Mouse (Mus musculus) embryonic facial prominence, embryonic 12.5 days (tissue): ENCODE results near the gene Grk6. TPM values are rescaled to one million over a fixed set of nuclear protein-coding genes. Genes with fewer than 3 reads are reported as not detected.
"Not testable (repeated sequence)": the region's sequence is repeated elsewhere in the genome, so short reads cannot be mapped to it uniquely, and the experiment has no call there.

ENCODE experiments used
- ATAC-seq: fragments of 200-750 bp; cut with Nextera tagmentation; 2 replicates; pipeline ENCODE4 v1.8.0; 2017; ENCODE audit not compliant: insufficient number of reproducible peaks, insufficient read depth, low FRiP score, low TSS enrichment
- H3K27ac ChIP-seq: fragments of 300-500 bp; sonication (generic); 2 replicates; pipeline ENCODE4 v1.5.1; 2016; ENCODE audit warnings: mild to moderate bottlenecking
- H3K27me3 ChIP-seq: fragments of 300-500 bp; sonication (generic); 2 replicates; pipeline ENCODE4 v1.6.1; 2016; ENCODE audit warnings: mild to moderate bottlenecking, moderate library complexity
- H3K36me3 ChIP-seq: fragments of 300-500 bp; sonication (generic); 2 replicates; pipeline ENCODE4 v1.6.1; 2016; ENCODE audit warnings: mild to moderate bottlenecking
- H3K4me1 ChIP-seq: fragments of 300-500 bp; sonication (generic); 2 replicates; pipeline ENCODE4 v1.6.1; 2016
- H3K4me2 ChIP-seq: fragments of 300-500 bp; sonication (generic); replicated peaks from 2 replicates; pipeline ENCODE4 v1.6.1; 2016; ENCODE audit warnings: mild to moderate bottlenecking, moderate library complexity
- H3K4me3 ChIP-seq: fragments of 300-500 bp; sonication (generic); 2 replicates; pipeline ENCODE4 v1.5.1; 2016; ENCODE audit warnings: mild to moderate bottlenecking
- H3K9ac ChIP-seq: fragments of 300-500 bp; sonication (generic); 2 replicates; pipeline ENCODE4 v1.6.1; 2016; ENCODE audit warnings: mild to moderate bottlenecking, moderate library complexity
- H3K9me3 ChIP-seq: fragments of 300-500 bp; sonication (generic); 2 replicates; pipeline ENCODE4 v1.6.1; 2016; ENCODE audit warnings: mild to moderate bottlenecking, moderate library complexity
- WGBS: fragments of 180-500 bp; shearing (Covaris S2); methylation state at CpG from one replicate; pipeline ENCODE4 v1.1.7; 2016; 5-methylcytosine and 5-hydroxymethylcytosine counted together
- polyA plus RNA-seq: library from polyadenylated mRNA; unstranded; fragments of >200 nt; fragmentation: Nextera tagmentation; extraction: Ambion mirVana; gene quantifications from 2 replicates; pipeline ENCODE4 v1.2.1, GENCODE M21; 2016

Grk6 gene
- polyA plus RNA-seq, 1 experiment from 2014 or later: 68.3 TPM

DNA sequence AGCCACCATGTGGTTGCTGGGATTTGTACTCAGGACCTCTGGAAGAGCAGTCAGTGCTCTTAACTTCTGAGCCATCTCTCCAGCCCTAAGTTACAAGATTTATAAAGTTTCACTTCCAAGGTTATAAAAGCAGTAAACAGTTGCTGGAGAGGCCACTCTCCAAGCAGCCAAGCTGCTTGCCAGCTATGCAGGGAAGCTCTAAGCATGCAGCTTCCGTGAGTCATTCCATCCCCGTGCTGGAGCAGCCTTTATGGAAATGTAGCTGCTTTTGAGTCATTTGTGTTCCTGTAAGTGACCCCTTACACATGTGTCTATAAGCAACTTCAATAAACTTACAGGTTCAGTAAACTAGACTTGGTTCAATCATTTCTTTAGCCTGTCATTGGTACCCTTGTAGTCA, 14.3 kb upstream of the Grk6 start:
- WGBS: 85% methylated on average over 2 of the region's 2 CpGs
- Histone ChIP-seq H3K27me3 (0 out of 2 replicates have a peak, but pooled peaks cover 3% of the 10 kb centered on the region), H3K4me2 (no peak overlapping the region)

DNA sequence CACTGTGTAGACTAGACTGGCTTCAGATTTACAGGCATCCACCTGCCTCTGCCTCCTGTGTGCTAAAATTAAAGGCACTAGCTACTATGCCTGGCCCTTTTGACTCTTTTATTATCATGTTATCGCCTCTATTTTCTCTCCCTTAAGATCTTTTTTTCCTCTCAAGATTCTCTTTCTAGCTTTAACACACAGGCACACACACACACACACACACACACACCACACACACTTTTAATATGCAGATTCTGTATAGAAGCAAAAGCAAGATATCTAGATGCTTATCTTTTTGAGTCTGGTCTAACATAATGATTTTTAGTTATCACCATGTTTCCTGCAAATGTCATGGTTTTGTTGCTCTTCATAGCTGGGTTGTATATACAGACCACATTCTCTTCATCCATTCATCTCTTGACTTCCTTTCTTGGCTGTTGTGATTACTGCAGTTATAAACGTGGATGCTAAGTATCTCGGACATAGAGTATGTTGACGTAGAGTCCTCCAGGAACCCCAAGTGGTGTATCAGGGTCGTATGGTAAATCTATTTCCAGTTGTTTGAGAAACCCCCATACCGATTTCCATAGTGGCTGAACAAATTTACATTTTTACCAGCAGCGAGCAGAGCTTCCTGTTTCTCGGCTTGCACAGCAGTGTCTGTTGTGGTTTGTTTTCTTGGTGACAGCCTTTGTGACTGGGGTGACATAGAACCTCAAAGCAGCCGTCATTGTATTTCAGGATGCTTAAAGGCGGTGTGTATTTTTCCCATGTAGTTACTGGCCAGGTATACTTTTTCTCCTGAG, 12.8 kb upstream of the Grk6 start:
- H3K4me3 ChIP-seq: no peak overlapping the region
- no peak overlapping the region for H3K4me2 ChIP-seq
- no peaks in the 10 kb centered on the region for H3K9me3 ChIP-seq
- no peak for ATAC-seq
- 76% methylated on average over 10 of the region's 10 CpGs for WGBS
- no peaks in the 10 kb centered on the region for H3K36me3 ChIP-seq
- no peaks in the 10 kb centered on the region for H3K27me3 ChIP-seq
- no peak overlapping the region for H3K27ac ChIP-seq
- H3K4me1 ChIP-seq: no peaks in the 10 kb centered on the region
- H3K9ac ChIP-seq: no peak overlapping the region

More for the DNA sequence above, 14.3 kb upstream of the Grk6 start:
- Histone ChIP-seq H3K27ac (no peak overlapping the region), H3K9ac (no peak overlapping the region), H3K4me3 (no peak overlapping the region), H3K36me3 (no peaks in the 10 kb centered on the region), H3K4me1 (no peaks in the 10 kb centered on the region), H3K9me3 (no peaks in the 10 kb centered on the region)
- no peak for ATAC-seq

DNA sequence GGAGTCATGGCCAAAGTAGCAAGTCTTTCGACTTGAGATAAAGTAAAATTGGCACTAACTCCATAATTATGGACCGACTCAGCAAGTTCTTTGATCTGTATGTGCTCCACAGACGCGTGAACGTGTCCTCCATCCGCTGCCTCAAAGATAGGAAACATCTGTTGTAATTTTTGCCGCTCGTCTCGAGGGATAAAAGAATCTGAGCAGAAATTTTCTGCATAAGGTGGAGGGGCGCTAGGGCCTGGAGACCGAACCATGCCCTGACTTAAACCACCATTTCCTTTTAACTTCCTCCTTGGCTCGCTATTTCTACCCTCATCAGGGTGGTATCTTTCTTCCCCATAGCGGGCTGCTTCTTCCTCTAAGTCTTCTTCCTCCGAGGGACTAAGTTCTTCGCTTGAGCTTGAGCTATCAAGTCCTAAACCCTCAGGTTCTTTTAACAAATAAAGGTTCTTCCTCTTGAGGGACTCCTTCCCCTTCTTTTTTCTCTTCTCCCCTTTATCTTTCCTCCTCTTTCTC, 7.7 kb upstream of the Grk6 start:
- 62% methylated on average over 15 of the region's 15 CpGs for WGBS
- H3K27me3 ChIP-seq, H3K9me3 ChIP-seq, ATAC-seq, H3K4me3 ChIP-seq, H3K4me2 ChIP-seq, H3K36me3 ChIP-seq, H3K9ac ChIP-seq, H3K27ac ChIP-seq, H3K4me1 ChIP-seq: not testable (repeated sequence)

DNA sequence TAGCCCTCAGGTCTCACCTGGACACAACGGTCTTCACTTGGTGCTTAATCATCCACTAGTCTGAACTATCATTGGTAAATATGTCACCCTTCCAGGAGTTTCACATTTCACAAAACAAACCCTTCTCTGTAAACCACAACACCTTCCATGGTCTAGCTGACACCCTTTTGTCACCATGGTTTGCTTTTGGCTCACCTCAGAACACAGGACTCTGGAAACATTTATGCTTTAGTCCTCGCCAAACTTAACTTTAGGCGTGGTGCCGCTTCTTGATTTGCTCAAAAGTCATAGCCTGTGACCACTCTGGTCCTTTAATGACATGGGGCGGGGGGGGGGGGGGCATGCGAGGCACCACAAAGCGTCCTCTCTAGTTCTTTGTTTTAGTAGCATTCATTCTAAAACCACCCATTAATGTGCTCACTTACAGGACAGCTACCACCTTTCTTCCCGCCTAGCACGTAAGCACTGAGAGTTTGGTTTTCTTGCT, 1.0 kb upstream of the Grk6 start:
- Histone ChIP-seq H3K27me3 (no peaks in the 10 kb centered on the region), H3K4me1 (peaks cover 22% of the 10 kb centered on the region), H3K4me2 (peak overlapping the region; percentile 79), H3K36me3 (no peaks in the 10 kb centered on the region), H3K27ac (peak overlapping the region; percentile 96), H3K4me3 (peak overlapping the region; percentile 72), H3K9ac (peak overlapping the region; percentile 60), H3K9me3 (no peaks in the 10 kb centered on the region)
- ATAC-seq: no peak
- WGBS: 45% methylated on average over 9 of the region's 9 CpGs

DNA sequence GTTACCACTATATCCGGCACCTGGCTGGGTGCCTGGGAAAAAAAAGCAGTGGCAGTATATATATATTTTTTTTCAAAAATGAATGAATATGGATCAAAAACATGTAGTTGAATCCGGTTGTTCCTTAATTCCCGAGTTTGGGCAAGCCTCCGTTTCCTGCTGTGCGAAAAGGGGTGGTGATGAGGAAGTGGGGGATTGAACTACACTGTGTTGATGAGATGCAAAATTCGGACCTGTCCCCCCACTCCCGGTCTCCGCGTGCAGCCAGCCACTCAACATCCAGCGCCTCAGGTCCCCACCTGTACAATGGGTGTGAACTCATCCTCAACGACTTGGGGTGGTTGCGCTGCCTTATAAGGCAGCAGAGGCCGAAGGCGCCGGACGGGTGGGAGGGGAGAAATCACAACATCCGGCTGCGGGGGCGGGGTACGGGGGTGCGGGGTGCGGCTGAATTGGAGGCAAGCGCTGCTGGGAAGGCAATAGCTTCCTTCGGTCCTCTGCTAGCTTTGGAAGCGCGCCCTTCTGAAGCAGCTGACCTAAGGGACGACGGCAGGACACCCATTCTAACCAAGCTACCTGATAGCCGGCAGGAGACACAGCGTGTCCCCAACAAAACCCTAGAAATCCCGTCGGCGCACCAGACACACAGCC, 461 bp upstream of the Grk6 start:
- 2% methylated on average over 33 of the region's 33 CpGs for WGBS

DNA sequence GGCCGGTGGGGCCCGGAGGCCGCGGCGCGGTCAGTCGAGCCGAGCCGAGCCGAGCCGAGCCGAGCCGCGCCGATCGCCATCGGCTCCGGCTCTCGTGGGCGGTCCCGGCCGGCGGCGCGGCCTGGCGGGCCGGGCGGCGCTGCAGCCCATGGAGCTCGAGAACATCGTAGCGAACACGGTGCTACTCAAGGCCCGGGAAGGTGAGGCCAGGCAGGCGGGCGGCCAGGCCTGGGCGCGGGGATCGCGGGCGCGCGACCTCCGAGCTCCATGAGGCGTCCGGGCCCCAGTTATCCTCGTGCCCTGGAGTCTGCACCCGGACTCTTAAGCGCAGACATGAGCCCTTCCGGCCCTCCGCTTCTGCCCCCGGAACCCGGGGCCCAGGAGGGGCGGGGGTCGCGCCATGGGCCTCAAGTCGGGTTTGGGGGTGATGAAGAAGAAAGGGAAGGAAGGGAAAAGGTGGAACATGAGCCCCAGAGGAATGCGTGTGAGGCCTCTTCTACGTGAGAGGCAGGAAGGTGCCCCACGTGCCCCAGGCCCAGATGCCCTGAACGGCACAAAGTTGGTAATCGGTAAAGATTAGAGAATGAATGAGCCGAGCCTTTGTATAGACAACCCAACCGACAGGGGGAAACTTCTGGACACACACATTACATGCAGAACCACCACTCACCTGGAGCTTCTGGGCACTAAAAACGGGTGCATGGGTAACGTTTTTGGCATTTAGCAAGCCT, 654 bp downstream of the Grk6 start:
- Histone ChIP-seq H3K36me3 (peaks cover 15% of the 10 kb centered on the region), H3K27ac (peak overlapping the region; percentile 96), H3K9me3 (no peaks in the 10 kb centered on the region), H3K4me2 (peak overlapping the region; percentile 79), H3K4me1 (peaks cover 22% of the 10 kb centered on the region), H3K4me3 (peak overlapping the region; percentile 72), H3K9ac (peak overlapping the region; percentile 95), H3K27me3 (no peaks in the 10 kb centered on the region)
- under 1% methylated on average over 58 of the region's 66 CpGs for WGBS
- ATAC-seq: no peak; the same call in 1 of the 2 replicates

More for the DNA sequence above, 461 bp upstream of the Grk6 start:
- Histone ChIP-seq H3K4me1 (peaks cover 22% of the 10 kb centered on the region), H3K36me3 (peaks cover 4% of the 10 kb centered on the region), H3K27ac (peak overlapping the region; percentile 96), H3K9ac (peak overlapping the region; percentile 60), H3K27me3 (no peaks in the 10 kb centered on the region), H3K4me3 (peak overlapping the region; percentile 72), H3K9me3 (no peaks in the 10 kb centered on the region), H3K4me2 (peak overlapping the region; percentile 79)
- ATAC-seq: peak; percentile 65

DNA sequence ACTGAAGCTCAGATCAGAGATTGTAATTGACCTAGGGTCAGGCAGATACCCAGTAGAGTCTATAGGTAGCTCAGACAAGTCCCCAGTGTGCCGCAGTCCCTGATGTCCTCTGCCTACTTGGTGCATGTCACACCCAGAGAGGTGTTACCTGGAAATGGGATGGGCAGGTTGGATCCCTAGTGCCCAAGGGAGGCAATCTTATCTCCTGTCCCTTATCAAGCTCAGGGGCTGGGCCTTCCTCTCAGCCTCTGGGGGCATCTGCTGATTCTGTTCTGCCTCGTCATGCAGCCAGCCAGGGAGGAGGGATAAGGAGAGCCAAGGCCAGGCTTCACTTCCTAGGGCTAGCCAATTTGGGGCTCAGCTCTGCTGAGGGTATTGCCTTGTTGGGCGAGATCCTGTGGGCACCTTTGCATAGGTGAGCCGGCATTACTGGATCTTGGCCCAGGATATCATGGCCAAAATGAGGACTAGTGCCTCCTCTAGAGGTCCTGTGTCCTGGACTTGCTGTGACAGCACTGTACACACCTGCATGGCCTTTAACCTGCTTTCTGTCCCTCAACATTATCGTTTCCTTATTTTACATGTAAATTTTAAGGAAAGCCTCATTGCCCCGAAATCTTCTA, 1.7 kb downstream of the Grk6 start:
- Histone ChIP-seq H3K4me2 (peak overlapping the region; percentile 79), H3K36me3 (peaks cover 26% of the 10 kb centered on the region), H3K27me3 (no peaks in the 10 kb centered on the region), H3K4me1 (peaks cover 22% of the 10 kb centered on the region), H3K27ac (no peak overlapping the region), H3K9me3 (no peaks in the 10 kb centered on the region), H3K4me3 (peak overlapping the region; percentile 72), H3K9ac (peak overlapping the region; percentile 95; the same call in 1 of the 2 replicates)
- ATAC-seq: no peak
- WGBS: 74% methylated on average over 6 of the region's 6 CpGs

DNA sequence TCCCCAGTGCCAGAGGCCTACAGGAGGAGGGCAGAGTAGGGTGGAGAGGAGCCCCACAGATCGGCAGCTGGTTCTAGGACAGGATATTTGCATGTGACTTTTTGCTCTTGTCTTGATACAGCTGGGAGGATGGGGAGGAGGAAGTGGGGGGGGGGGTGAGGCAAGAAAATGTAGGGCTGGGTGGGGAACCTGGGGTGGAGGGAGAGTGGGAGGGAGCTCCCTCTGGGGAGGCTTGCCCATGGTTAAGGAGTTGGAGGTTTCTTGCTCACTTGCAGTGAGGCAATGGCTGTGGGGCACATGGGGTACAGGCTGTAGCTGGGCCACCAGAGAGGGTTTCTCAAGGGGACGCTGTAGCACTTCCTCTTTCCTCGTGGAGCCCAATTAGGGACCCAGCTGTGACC, 2.7 kb downstream of the Grk6 start:
- WGBS: 35% methylated on average over 3 of the region's 3 CpGs
- H3K9ac ChIP-seq: peak overlapping the region; percentile 24; the same call in 1 of the 2 replicates
- no peak for ATAC-seq
- no peak overlapping the region for H3K4me2 ChIP-seq
- no peaks in the 10 kb centered on the region for H3K9me3 ChIP-seq
- H3K4me3 ChIP-seq: no peak overlapping the region
- no peak overlapping the region for H3K27ac ChIP-seq
- peaks cover 22% of the 10 kb centered on the region for H3K4me1 ChIP-seq
- H3K36me3 ChIP-seq: peaks cover 36% of the 10 kb centered on the region
- no peaks in the 10 kb centered on the region for H3K27me3 ChIP-seq

DNA sequence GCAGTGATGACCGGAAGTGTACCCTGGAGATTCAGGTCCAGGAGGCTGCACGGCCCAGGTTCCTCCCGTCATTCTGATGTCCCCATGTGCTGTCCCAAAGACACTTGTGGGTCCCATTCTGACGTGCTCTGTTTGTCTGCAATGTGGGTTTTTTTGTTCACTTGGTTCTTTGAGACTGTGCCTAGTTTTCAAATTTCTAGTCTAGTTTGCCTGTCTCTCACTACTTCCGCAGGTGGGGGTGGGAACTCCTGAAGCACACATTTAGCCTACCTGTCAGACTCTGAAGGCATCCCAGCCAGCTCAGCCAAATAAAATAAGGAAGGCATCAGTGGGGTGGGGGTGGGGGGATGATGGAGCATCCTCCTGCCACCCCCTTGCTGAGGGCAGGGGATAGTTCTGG, 3.3 kb downstream of the Grk6 start:
- WGBS: 88% methylated on average over 5 of the region's 5 CpGs
- H3K27me3 ChIP-seq: no peaks in the 10 kb centered on the region
- no peak overlapping the region for H3K27ac ChIP-seq
- H3K9ac ChIP-seq: no peak overlapping the region
- ATAC-seq: no peak
- H3K4me2 ChIP-seq: no peak overlapping the region
- H3K9me3 ChIP-seq: no peaks in the 10 kb centered on the region
- no peak overlapping the region for H3K4me3 ChIP-seq
- H3K36me3 ChIP-seq: peaks cover 41% of the 10 kb centered on the region
- peaks cover 22% of the 10 kb centered on the region for H3K4me1 ChIP-seq

DNA sequence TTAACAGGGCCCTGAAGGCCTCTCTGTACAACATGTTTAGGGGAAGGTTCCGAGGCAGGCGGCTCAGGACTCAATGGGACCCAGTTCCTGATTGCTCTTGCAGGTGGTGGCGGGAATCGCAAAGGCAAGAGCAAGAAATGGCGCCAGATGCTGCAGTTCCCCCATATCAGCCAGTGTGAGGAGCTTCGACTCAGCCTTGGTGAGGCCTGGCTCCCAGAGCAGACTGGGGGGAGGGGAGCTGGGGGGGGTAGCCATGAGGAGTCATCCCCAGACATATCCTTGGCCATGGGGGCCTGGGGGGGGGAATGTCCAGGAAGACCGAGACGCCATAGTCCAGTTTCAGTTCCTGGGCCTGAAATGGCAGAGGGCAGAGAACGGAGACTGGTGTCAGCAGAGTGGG, 4.3 kb downstream of the Grk6 start:
- no peak overlapping the region for H3K4me2 ChIP-seq
- H3K9ac ChIP-seq: no peak overlapping the region
- peaks cover 22% of the 10 kb centered on the region for H3K4me1 ChIP-seq
- WGBS: 93% methylated on average over 9 of the region's 9 CpGs
- H3K27ac ChIP-seq: no peak overlapping the region
- H3K9me3 ChIP-seq: no peaks in the 10 kb centered on the region
- H3K27me3 ChIP-seq: no peaks in the 10 kb centered on the region
- ATAC-seq: no peak
- peaks cover 51% of the 10 kb centered on the region for H3K36me3 ChIP-seq
- H3K4me3 ChIP-seq: no peak overlapping the region
